Mouse (Mus musculus): Measurements from ENCODE around the gene Mphosph6. TPM values are rescaled to one million over a fixed set of nuclear protein-coding genes. Genes with fewer than 3 reads are reported as not detected.

The Mphosph6 gene
- polyA plus RNA-seq, 1 experiment from 2014 or later, result 65.7 TPM

GRCm38 (mm10) chr8:117746651-117747050 is 55.1 kb downstream of the Mphosph6 start:
- H3K27me3 ChIP-seq (ENCODE audit: insufficient read depth, low read length), result no peaks in the 10 kb centered on the region
- H3K4me3 ChIP-seq (ENCODE audit: low read length), result no peak overlapping the region
- H3K36me3 ChIP-seq (ENCODE audit: insufficient read depth, low read length), result no peaks in the 10 kb centered on the region
- H3K4me2 ChIP-seq (replicated peaks; ENCODE audit: low read depth, low read length), result no peak overlapping the region
- no peak for ATAC-seq (ENCODE audit: low FRiP score, low TSS enrichment)
- H3K9me3 ChIP-seq (ENCODE audit: low read length), result no peaks in the 10 kb centered on the region
- WGBS, result 80% methylated on average over 5 of the region's 5 CpGs
- H3K9ac ChIP-seq (replicated peaks; ENCODE audit: low read length), result no peak overlapping the region
- 0 out of 2 replicates have a peak, but pooled peaks cover 2% of the 10 kb centered on the region for H3K4me1 ChIP-seq (ENCODE audit: insufficient read depth, low read length)
- H3K27ac ChIP-seq (ENCODE audit: low read length), result peak overlapping the region; percentile 17; the same call in 1 of the 2 replicates

GRCm38 (mm10) chr8:117742431-117743012 is 59.2 kb downstream of the Mphosph6 start:
- WGBS, result 75% methylated on average over 15 of the region's 15 CpGs
- H3K9ac ChIP-seq (replicated peaks; ENCODE audit: low read length), result no peak overlapping the region
- peak overlapping the region; percentile 44; the same call in 1 of the 2 replicates for H3K27ac ChIP-seq (ENCODE audit: low read length)
- ATAC-seq (ENCODE audit: low FRiP score, low TSS enrichment), result peak; percentile 75
- no peak overlapping the region for H3K4me3 ChIP-seq (ENCODE audit: low read length)
- H3K36me3 ChIP-seq (ENCODE audit: insufficient read depth, low read length), result no peaks in the 10 kb centered on the region
- no peak overlapping the region for H3K4me2 ChIP-seq (replicated peaks; ENCODE audit: low read depth, low read length)
- H3K9me3 ChIP-seq (ENCODE audit: low read length), result no peaks in the 10 kb centered on the region
- H3K4me1 ChIP-seq (ENCODE audit: insufficient read depth, low read length), result 0 out of 2 replicates have a peak, but pooled peaks cover 2% of the 10 kb centered on the region
- no peaks in the 10 kb centered on the region for H3K27me3 ChIP-seq (ENCODE audit: insufficient read depth, low read length)

Other genes with a start within 250 kb of the Mphosph6 start
- 3.2 TPM in 2 replicates for gene Sdr42e1, start 128.3 kb downstream of the Mphosph6 start, polyA plus RNA-seq (2015; fragmentation: Nextera tagmentation; extraction: Ambion mirVana)
- 4.4 and 5.0 TPM in 2 replicates for gene Hsd17b2, start 100.0 kb downstream of the Mphosph6 start, polyA plus RNA-seq (2015; fragmentation: Nextera tagmentation; extraction: Ambion mirVana)